Mouse (Mus musculus) layer of hippocampus, adult 18-20 months (tissue): ENCODE measurements at regions not wholly inside any gene's neighbourhood (a gene's known extent, or its start where the extent isn't known, plus 50 kb on each side); places are given as distances from the start of the nearest gene placed in this dataset.
"Not testable (repeated sequence)": the region's sequence is repeated elsewhere in the genome, so short reads cannot be mapped to it uniquely, and the experiment has no call there.

Experiments used
- DNase-seq, 2 experiments: peaks; one replicate each; pipeline ENCODE4 v3.0.0; 2022; ENCODE audit warnings: low spot score in 2 of 2

DNA sequence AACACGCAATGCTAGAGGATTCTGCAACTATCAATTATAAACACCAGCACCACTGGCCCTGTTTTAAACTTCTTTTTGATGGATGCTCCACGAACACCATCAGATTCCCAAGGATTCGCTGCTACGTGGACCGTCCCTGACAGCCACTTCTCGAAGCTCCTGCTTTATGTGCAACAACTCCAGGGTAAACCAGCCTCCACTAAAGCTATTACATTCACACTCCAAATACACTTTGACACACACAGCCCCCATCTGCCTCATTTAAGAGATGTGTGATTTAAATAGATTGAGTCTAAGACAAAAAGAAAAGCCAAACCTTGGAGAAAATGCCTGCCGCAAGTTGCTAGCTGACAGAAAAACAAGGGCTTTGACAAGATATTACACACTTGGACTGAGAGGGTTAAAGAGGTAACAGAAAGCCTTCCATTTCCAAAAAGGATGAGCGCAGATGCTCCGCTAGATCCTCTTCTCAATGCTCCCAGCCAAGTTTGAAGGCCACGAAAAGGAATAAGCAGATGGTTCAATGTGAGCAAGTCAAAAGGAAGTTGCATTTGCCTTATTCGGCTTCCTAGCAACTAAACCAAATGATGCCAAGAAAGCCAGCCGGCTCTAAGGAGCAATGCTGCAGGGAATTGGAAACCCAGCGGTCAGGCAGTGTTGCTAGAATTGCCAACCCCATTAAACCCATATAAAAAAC lies 54.0 kb upstream of the Cnep1r1 start:
- DNase-seq = peak; percentile 22 to 66

GRCm38 (mm10) chr8:88059107-88059506 lies 59.5 kb upstream of the Cnep1r1 start:
- not testable (repeated sequence) for DNase-seq

GRCm38 (mm10) chr8:88057686-88058234 lies 60.8 kb upstream of the Cnep1r1 start:
- DNase-seq = no peak

DNA sequence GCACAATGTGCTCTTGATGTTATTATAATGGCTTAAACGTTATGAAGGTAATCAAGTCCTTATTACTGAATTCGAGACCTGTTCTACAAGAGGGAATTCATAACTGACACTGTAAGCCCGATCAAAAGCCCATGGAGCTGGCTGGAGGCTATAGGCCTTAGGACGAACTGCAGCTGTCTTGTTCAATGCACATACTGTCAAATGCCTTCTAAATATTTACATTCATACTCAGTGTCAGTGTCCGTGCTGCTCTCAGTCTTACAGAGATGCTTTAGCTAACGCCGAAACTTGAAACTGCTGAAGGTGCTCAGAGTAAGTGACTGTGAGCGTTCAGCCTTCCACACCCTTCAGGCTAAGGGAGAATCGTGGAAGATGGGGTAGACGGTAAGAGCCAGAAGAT lies 67.9 kb upstream of the Cnep1r1 start:
- no peak for DNase-seq

DNA sequence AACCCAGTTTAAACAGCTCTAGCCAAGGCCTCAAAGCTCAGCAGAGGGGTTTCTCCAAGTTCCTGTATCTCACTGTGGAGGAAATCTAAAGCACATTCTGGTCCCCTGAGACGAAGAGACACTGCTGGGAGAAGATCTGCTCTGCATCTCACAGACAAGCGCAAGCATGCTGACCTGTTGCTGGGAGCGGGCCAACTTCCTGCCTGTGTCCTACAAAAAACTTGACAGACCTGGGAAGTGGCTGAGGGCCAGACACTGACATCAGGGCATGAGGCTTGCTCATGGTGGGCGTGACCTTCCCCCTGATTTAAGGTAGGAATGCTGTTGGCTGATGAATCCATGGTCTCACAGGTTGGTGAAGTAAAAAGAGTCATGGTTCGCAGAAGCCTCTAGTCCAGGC lies 69.5 kb upstream of the Cnep1r1 start:
- no peak for DNase-seq

- no peak for DNase-seq
Observed at GRCm38 (mm10) chr8:88045995-88046394, 72.6 kb upstream of the Cnep1r1 start.

- no peak for DNase-seq
Observed at GRCm38 (mm10) chr8:88039286-88039685, 79.3 kb upstream of the Cnep1r1 start.

- no peak for DNase-seq
Observed at GRCm38 (mm10) chr8:88037994-88038393, 78.6 kb upstream of the Zfp423 start.

GRCm38 (mm10) chr8:88033054-88033453 lies 73.7 kb upstream of the Zfp423 start:
- no peak for DNase-seq

DNA sequence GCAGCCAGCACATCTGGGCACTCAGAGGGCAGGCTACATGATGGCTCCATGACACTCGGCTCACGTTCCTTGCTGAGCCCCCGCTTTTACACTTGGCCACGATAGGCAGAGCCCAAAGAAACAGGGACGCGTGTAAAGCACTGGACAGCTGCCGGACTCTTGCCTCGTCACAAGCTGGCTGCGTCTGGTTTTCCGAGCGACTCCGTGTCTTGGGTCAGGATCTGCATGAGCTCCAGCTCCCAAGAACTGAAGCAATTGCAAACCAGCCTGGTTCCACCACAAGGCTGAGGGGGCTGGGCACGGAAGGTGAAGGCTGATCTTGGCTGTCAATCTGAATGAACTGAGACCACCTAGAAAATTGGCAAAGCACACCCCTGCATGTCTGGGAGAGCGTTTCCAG lies 65.1 kb upstream of the Zfp423 start:
- DNase-seq = no peak

DNA sequence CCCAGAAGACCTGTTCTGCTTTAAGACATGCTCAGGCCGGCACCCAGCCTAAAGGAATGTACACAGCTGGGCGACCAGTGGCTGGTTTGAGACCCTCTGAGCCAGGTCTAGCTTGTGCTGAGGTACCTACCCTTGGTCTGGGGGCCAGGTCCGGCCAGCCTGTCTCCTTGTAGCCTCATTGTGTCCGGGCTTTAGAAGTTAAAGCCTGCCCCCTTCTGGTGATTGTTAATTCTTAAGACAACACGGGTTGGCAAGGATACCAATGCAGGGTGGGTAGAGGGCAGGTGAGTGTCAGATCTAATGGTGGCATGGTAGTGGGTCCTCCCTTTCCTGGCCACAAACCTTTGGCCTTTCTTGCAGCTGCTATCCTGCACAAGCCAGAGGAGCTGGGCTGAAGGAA lies 64.0 kb upstream of the Zfp423 start:
- peak in 1 of 2 experiments; percentile 51 for DNase-seq

DNA sequence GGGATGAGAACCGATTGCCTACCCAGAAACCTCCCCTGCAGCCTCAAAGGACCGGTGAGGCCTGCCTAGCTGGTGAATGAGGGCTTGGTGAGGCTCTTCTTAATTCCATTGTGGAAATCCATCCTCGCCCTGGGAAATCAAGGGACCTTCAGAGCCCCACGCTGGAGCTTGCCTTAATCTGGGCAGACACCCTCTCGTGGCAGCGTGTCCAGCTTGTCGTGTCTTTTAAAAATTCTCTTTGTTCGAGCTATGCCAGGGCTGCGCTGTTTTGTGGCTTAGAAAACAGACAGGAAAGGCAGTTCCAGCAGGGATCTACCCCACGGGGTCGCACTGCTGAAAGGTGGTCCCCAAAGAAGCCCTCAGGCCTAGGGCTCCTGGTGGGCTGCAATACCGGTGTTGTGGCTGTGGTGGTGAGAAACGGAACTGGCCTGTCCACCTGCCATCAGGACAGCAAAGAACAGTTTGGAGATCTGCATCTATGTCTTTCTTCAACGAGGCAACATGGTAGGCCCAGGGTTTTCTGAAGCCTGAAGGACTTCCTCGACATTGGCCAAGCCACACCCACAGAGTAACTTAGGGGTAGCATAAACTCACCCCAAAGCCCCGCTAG lies 63.5 kb upstream of the Zfp423 start:
- DNase-seq = no peak

- no peak for DNase-seq
Observed at GRCm38 (mm10) chr8:88019243-88020115, 60.1 kb upstream of the Zfp423 start.

DNA sequence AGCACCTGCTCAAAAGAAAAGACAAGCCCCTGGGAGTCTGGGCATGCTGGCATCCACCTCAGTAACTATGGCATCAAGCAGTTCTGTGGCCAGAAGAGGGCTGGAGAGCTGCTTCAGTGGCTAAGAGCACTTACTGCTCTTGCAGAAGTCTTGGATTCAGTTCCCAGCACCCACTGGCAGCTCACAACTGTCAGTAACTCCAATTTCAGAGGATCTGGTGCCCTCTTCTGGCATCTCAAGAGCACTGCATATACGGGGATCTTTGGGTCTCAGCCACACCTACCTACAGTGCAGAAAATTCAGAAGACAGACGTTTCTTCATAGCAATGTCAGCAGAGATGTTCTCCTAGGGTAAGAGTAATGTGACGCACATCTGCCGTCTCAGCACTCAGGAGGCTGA lies 59.1 kb upstream of the Zfp423 start:
- no peak for DNase-seq

GRCm38 (mm10) chr8:88012177-88012825 lies 52.9 kb upstream of the Zfp423 start:
- DNase-seq = no peak

GRCm38 (mm10) chr8:88010566-88010965 lies 51.2 kb upstream of the Zfp423 start:
- peak; percentile 4 to 39 for DNase-seq

GRCm38 (mm10) chr8:88009878-88010277 lies 50.5 kb upstream of the Zfp423 start:
- DNase-seq = no peak
